Mouse (Mus musculus) kidney, adult 2 months (tissue): ENCODE measurements around the gene Atp2b1. TPM values are rescaled to one million over a fixed set of nuclear protein-coding genes. Genes with fewer than 3 reads are reported as not detected.

Experiments used
- DNase-seq: peaks from one replicate; pipeline ENCODE4 v3.0.0; 2021
- H3K27ac ChIP-seq: fragments of 200-500 bp; 2 replicates; pipeline ENCODE4 v1.5.1; 2012; ENCODE audit warnings: low read depth, low read length, control low read depth, inconsistent platforms; ENCODE audit not compliant: insufficient read depth
- H3K27me3 ChIP-seq: fragments of 200-500 bp; replicated peaks from 2 replicates; pipeline ENCODE4 v1.6.1; 2012; ENCODE audit warnings: mild to moderate bottlenecking, moderate library complexity, low read length, inconsistent platforms; ENCODE audit not compliant: control insufficient read depth, insufficient read depth
- H3K36me3 ChIP-seq: fragments of 200-500 bp; 2 replicates; pipeline ENCODE4 v1.6.1; 2012; ENCODE audit warnings: mild to moderate bottlenecking, moderate library complexity, low read length, inconsistent platforms; ENCODE audit not compliant: control insufficient read depth, insufficient read depth
- H3K4me1 ChIP-seq: fragments of 200-500 bp; 2 replicates; pipeline ENCODE4 v1.6.1; 2011; ENCODE audit warnings: low read length; ENCODE audit not compliant: control insufficient read depth, insufficient read depth
- H3K4me3 ChIP-seq: fragments of 200-500 bp; 2 replicates; pipeline ENCODE4 v1.5.1; 2011; ENCODE audit warnings: mild to moderate bottlenecking, low read depth, low read length, control low read depth; ENCODE audit not compliant: insufficient read depth
- CTCF ChIP-seq: fragments of 200-500 bp; conservative IDR thresholded peaks from 2 replicates; pipeline ENCODE4 v1.5.1; 2011; ENCODE audit warnings: low read depth, mild to moderate bottlenecking, control low read depth, low read length, moderate library complexity, mixed read lengths; ENCODE audit not compliant: insufficient read depth, insufficient read length
- POLR2A ChIP-seq: fragments of 200-500 bp; IDR thresholded peaks from one replicate; pipeline ENCODE4 v1.6.1; 2011; ENCODE audit warnings: low read depth, low read length, control low read depth
- WGBS: fragments of 180-500 bp; shearing (Covaris S2); methylation state at CpG from one replicate; pipeline ENCODE4 v1.1.7; 2018; 5-methylcytosine and 5-hydroxymethylcytosine counted together
- polyA plus RNA-seq: library from polyadenylated mRNA; depleted of rRNA; stranded (reverse); fragments of >200 nt; gene quantifications from 2 replicates; pipeline ENCODE4 v1.2.3, GENCODE M21; 2012

Gene Atp2b1
- polyA plus RNA-seq, 1 experiment, result 13.3 TPM

DNA sequence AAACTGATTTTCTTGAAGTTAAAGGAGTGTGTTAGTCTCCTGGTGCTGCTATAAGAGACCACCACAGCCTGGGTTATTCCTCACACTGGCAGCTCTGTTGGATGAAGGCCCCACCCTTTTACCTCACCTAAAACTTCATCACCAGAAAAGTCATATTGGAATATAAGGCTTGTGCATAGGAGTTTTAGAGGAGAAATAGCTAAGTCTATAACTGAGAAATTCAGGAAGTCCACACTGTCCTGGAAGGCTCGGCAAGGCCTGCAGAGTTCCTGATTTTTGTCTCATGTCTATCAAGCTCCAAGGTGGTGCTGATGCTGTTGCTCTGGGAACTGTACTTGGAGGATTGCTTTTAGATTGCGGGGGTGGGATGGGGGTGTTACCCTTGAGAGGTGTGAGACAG is 26.6 kb downstream of the Atp2b1 start:
- H3K4me1 ChIP-seq, result peaks cover 5% of the 10 kb centered on the region
- WGBS, result 87% methylated on average over 2 of the region's 2 CpGs
- no peaks in the 10 kb centered on the region for H3K36me3 ChIP-seq
- no peak for DNase-seq
- no peak overlapping the region for H3K27ac ChIP-seq
- TF ChIP-seq CTCF, result no peak
- no peak for TF ChIP-seq POLR2A
- H3K4me3 ChIP-seq, result no peak overlapping the region
- H3K27me3 ChIP-seq, result no peaks in the 10 kb centered on the region

- WGBS, result 60% methylated on average over 6 of the region's 6 CpGs
Observed at GRCm38 (mm10) chr10:98941991-98942390, 27.8 kb downstream of the Atp2b1 start.

DNA sequence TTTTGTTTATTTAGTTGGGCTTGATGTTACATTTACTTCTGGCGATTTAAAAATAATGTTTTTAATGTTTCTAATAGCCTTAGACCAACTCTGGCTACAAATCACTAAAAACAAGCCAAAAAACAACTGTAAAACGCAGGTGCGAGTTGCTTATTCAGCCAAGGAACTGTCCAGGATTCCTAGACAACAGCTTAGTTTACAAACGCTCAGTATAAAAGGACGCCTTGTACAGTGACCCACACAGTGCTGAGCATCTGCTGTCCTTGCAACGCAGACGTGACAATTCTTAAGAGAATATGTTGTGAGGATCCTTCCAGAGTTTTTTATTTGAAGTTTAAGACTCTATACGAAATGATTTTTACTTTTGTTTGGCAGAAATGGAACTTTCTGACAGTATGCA is 28.8 kb downstream of the Atp2b1 start:
- Histone ChIP-seq H3K36me3 (no peaks in the 10 kb centered on the region), H3K27ac (no peak overlapping the region), H3K4me1 (peaks cover 5% of the 10 kb centered on the region), H3K27me3 (no peaks in the 10 kb centered on the region), H3K4me3 (no peak overlapping the region)
- TF ChIP-seq CTCF, result no peak
- TF ChIP-seq POLR2A, result no peak
- no peak for DNase-seq
- 68% methylated on average over 8 of the region's 8 CpGs for WGBS

More at GRCm38 (mm10) chr10:98941991-98942390, 27.8 kb downstream of the Atp2b1 start:
- Histone ChIP-seq H3K4me3 (no peak overlapping the region), H3K4me1 (peaks cover 5% of the 10 kb centered on the region), H3K27ac (no peak overlapping the region), H3K36me3 (no peaks in the 10 kb centered on the region), H3K27me3 (no peaks in the 10 kb centered on the region)
- no peak for DNase-seq
- TF ChIP-seq POLR2A, result no peak
- no peak for TF ChIP-seq CTCF

GRCm38 (mm10) chr10:98943894-98944293 is 29.7 kb downstream of the Atp2b1 start:
- no peak for DNase-seq
- no peak for TF ChIP-seq CTCF
- TF ChIP-seq POLR2A, result no peak
- Histone ChIP-seq H3K27me3 (no peaks in the 10 kb centered on the region), H3K4me3 (no peak overlapping the region), H3K4me1 (peaks cover 6% of the 10 kb centered on the region), H3K36me3 (no peaks in the 10 kb centered on the region), H3K27ac (no peak overlapping the region)
- 88% methylated on average over 8 of the region's 8 CpGs for WGBS

GRCm38 (mm10) chr10:98946031-98946791 is 32.0 kb downstream of the Atp2b1 start:
- no peaks in the 10 kb centered on the region for H3K27me3 ChIP-seq
- H3K4me3 ChIP-seq, result no peak overlapping the region
- peaks cover 8% of the 10 kb centered on the region for H3K4me1 ChIP-seq
- H3K27ac ChIP-seq, result no peak overlapping the region
- H3K36me3 ChIP-seq, result no peaks in the 10 kb centered on the region
- no peak for DNase-seq
- no peak for TF ChIP-seq POLR2A
- TF ChIP-seq CTCF, result no peak
- WGBS, result 70% methylated on average over 9 of the region's 9 CpGs

DNA sequence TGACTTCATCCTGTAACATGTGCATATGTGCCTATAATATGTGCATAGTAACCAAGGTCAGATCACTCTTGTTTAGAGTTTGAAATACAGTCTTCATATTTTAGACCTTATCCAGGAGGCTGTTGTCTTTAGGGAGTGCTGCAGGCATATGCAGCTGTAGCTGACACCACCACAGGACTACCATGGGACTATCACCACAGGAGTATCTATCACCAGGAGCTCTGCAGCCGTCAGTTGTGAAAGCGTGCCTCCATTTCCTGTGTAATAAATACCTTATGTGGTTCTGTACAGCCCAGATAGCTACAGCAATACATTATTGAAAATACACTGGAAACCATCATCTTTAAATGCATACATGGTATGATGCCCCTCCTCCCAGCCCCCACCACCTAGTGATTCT is 33.0 kb downstream of the Atp2b1 start:
- no peak for DNase-seq
- H3K27me3 ChIP-seq, result no peaks in the 10 kb centered on the region
- H3K36me3 ChIP-seq, result no peaks in the 10 kb centered on the region
- H3K4me3 ChIP-seq, result no peak overlapping the region
- TF ChIP-seq CTCF (no peak), POLR2A (no peak)
- no peak overlapping the region for H3K27ac ChIP-seq
- peaks cover 17% of the 10 kb centered on the region for H3K4me1 ChIP-seq
- WGBS, result 51% methylated on average over 2 of the region's 2 CpGs

DNA sequence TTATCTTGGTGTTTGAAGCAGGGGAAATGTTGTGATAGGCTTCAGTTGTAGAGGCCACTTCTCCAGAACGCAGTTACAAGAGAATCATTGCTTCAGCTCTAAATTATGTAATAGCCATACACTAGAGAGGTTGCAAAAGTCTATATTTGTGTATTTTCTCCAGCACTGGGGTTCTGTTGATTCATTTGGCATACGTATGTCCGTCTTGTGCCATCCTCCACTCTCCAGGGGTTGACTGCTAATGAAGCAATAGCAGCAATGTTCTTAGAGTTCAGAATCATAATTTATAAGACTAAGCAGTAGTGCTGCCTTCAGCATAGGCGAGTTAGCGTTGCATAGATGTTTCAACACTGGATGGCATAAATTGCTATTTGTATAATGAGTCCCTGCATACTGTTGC is 33.9 kb downstream of the Atp2b1 start:
- TF ChIP-seq POLR2A (no peak), CTCF (no peak)
- Histone ChIP-seq H3K36me3 (no peaks in the 10 kb centered on the region), H3K4me1 (peaks cover 17% of the 10 kb centered on the region), H3K4me3 (no peak overlapping the region), H3K27me3 (no peaks in the 10 kb centered on the region), H3K27ac (no peak overlapping the region)
- DNase-seq, result no peak
- WGBS, result 80% methylated on average over 5 of the region's 5 CpGs
